Mouse (Mus musculus): ENCODE data around the gene Gm49486.
"Not testable (repeated sequence)": the region's sequence is repeated elsewhere in the genome, so short reads cannot be mapped to it uniquely, and the experiment has no call there.

Gene Gm49486

DNA sequence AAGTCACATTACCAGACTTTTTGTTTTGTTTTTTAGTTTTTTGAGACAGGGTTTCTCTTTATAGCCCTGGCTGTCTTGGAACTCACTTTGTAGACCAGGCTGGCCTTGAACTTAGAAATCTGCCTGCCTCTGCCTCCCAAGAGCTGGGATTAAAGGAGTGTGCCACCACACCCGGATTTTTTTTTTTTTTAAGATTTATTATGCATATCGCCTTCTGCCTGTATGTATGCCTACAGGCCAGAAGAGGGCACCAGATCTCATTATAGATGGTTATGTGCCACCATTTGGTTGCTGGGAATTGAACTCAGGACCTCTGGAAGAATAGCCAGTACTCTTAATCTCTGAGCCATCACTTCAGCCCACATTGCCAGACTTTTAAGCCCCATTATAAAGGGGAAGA lies 3.4 kb upstream of the Gm49486 start:
- DNase-seq (ENCODE audit: low spot score), result not testable (repeated sequence)

DNA sequence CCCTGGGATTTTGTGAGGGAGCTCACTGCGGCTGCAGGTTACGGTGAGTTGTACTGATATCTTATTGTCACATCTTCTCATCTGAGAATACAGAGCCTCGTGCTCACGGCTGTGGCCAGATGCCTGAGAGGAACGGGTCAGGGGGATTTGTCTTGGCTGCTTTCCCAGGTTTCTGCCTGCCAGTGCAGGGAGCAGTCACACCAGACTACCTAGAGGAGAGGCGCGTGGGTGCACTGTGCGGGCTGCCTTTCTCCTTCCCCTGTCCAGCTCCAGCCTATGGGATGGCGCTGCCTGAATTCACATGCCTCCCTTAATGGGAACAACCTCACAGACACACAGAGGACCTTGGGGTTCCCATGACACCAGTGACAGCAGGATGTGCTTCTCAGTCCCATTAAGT lies 6.1 kb downstream of the Gm49486 start:
- no peak for DNase-seq (ENCODE audit: low spot score)

DNA sequence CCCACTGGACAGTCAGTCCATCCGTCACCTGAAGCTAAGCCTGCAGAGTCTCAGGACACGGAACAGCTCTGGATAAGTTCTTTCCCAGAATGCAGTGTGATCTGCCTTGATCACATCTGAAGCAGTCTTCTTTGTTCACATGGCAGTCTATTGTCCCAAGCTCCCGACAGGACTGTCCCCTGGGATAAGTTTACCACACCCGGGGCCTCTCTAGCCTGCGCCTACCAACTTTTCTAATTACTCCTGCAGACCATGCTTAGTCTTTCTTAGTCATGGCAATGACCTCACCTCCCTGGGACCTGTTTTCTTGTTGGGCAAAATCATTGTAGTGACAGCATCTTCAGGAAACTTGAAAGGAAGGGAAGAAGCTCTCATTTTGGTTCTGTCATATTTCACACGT lies 8.8 kb downstream of the Gm49486 start:
- no peak for DNase-seq (ENCODE audit: low spot score)

DNA sequence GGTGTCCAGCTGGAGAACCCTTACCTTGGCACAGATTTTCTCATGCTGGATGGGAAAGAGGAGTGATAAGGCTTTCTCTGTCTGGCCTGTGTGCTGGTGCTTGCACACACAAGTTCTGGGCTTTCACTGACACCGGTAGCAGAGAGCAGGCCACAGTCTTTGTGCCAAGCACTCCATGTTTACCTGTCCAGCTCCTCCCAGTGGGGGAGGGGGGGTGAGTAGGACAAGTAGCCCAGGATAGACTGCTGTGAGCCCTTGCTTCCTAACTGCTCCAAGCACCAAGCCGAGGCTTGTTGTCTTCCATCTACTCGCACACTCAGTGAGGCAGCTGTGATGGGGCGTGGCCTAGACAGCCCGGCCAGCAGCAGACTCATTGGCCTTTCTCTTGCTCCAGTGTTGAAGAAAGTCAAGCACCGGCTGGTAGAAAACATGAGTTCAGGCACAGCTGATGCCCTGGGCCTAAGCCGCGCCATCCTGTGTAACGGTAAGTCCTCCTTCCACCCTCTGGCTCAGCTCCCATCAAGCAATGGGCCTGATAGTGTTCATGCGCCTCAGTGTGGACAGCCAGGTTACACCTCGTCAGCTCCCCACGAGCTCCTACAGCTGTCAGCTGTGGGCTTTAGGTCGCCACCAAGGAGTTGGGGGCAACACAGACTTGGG lies 13.5 kb downstream of the Gm49486 start:
- DNase-seq (ENCODE audit: low spot score), result no peak

DNA sequence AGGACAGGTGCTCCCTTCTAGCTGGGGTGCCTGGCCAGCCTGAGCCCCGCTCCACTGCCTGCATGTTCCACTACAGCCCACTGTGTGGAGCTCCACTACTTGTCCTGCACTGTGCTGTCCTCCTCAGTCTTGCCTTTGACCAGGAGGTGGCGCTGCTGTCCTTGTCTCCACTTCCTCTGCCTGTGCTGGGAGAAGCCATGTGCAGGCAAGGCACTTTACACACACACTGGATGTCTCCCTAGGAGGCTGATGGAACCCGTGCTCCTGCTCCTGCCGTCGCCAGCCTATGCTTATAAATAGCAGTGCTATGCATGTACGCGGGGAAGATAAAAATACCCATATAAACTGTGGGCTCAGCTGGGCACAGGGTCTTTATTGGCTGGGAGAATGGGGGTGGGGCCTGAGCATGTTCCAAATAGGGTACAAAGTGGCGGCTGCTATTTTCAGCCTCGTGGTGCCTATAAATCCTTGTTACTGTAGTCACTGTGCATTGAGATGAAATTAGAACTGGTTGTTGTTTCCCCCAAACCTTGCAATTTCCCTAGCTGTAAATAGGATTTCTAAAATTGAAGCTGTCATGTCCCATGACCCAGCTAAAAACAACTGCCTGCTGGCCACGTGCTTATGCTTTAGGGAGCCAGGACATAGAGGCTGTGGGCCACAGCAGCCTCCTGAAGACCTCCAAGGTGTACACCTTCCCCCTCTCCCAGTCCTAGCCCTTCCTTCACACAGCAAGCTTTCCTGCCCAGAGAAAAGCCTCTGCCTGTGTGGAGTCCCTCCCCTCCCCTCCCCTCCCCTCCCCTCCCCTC lies 14.2 kb downstream of the Gm49486 start:
- peak; percentile 87 for DNase-seq (ENCODE audit: low spot score)

DNA sequence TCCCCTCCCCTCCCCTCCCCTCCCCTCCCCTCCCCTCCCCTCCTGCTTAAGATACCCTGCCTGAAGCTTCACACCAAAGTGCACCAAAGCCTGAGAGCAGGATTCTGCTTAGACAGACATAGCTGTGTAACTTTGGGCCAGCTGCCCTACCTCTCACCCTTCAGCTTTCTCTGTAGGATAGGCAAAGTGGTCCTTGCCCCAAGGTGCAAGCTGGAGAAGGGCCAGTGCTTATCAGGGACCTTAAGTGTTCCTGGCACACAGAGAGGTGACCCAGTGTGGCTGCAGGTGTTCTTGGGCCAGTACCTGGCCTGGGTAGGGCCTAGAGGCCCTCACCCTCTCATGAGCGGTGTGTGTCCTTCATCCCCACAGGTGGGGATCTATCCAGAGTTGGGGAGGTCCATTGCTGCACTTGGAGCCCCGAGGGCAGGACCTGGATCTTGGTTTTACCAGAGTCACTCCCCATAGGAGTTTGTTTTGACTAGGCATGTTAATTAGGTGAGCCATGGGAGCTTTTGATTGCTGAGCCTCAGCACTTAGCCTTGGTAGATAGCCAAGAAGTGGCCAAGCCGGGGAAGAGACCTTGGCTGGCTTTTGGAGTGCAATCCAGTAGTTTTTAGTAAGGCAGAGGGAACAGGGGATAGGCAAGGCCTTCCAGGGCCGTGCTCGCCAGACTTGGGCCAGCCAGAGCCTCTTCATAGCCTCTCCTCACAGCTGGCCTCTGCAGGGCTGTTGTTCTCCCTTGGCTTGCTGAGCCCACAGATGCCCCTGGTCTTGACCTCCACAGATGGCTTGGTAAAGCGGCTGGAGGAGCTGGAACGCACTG lies 15.1 kb downstream of the Gm49486 start:
- no peak for DNase-seq (ENCODE audit: low spot score)

DNA sequence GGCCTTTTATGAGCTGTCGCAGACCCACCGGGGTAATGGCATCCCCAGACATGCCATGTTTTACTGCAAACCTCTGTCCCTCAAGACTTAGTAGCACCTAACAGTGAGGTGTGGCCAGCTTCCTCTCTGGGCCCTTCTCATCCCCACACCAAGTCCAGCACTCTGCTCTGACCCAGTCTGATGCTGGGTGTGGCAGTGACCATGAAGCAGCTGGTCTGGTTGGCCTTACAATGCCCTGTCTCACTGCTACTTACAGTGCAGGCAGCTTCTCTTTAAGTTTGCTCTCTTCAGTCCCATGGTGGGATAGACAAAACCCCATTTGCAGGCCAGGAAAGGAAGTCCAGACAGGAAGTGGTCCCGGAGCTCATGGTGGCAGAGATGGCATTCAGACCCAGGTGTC lies 16.1 kb downstream of the Gm49486 start:
- no peak for DNase-seq (ENCODE audit: low spot score)

DNA sequence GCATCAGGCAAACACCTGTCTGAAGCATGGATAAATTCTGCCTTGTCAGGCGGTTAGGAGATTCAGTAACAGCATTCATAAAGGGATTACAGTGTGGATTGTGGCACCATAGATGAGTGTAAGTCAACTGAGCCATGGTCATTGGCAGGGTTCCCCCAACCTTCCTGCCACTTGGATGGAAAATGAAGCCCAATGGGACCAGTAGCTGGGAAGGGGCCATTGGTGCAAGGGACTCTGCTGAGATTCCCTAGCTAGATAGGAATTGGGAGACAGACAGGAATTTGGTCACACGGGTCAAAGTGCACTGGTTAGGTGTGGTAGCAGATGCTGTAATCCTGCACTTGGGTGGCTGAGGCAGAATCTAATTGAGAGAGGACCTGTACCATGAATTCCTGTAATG lies 21.0 kb downstream of the Gm49486 start:
- DNase-seq (ENCODE audit: low spot score), result no peak

DNA sequence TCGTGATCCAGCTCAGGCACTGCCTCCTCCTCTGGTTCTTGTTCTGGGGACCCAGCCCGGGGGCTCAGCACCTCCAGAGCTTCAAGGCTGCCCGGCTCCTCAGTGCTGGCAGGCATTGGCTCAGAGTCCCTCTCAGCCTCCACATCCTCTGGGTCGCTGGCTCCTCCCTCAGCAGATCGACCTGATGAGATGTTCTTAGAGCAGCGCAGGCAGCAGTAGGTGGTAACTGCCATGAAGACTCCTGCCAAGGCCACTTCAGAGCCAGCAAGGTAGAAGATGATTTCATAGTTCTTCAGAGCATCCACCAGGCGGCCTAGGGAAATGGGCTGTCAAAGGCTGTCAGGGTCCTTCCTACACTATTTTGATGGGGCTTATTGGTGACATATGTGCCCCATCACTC lies 22.0 kb downstream of the Gm49486 start:
- DNase-seq (ENCODE audit: low spot score), result no peak

DNA sequence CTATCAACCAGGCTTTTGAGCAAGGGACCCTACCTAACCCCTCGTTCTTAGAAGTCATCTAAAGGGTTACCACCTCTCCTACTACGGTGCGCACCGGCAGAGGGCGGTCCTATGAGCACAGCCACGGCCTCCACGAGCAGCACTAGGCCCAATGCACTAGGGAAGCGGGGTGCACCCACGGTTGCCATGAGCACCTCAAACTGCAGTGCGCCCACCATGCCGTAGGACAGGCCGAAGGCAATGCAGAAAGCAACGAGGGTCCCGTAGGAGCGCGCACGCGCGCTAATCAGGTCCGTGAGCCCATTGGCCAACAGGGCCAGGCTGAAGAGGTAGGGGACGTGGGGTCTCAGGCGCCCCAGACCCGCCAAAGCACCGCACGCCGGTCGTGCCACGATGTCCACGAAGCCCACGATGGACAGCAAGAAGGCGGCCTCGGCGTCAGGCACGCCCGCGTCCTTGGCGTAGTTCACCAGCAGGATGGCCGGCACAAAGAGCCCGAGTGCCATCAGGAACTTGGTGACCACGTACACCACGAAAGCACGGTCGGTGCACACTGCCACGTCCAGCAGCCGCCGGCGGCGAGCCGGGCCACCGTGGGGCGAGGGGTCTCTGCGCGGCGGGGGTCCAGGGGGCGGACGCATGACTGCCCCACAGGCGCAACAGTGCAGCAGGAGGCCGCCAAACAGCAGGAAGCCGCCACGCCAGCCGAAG lies 22.7 kb downstream of the Gm49486 start:
- no peak for DNase-seq (ENCODE audit: low spot score)

DNA sequence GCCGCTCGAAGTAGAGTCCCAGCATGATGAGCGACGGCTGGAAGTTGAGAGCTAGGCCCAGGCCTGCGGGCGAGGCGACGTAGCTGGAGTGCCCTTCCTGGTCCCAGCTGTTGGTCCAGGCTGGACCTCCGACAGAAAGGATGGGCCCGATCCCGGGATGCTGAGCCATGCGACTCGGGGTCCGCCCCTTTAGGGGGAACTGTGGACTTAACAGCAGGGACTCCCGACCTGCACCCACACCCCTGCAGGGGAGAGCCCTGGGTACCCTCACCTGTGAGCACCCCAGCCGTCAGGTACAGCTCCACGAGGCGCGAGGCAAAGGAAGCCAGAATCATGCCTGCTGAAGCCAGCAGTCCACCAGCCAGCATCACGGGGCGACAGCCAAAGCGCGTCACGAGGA lies 23.4 kb downstream of the Gm49486 start:
- DNase-seq (ENCODE audit: low spot score), result no peak

DNA sequence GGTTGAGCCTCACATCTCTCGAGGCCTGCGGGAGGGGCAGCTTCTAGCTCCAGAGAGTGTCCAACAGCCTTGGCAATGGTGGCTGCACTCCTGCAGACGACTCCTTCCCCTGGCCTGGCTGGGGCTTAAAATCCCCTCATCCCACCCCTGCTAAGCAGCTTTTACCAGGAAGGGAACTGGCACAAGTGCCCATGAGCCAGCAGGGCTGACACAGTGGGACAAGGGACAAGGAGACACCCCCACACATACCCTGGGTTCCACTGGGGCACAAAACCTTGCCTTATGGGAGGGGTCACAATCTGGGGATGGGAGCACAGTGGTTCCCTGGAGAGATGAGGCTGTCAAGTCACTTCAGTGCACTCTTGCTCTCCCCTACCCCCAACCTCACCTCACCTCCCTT lies 25.5 kb downstream of the Gm49486 start, which contains the start of gene Slc16a8:
TSS of gene Slc16a8 (minus strand) at position 101 of the 400 bp plus-strand sequence.
- no peak for DNase-seq (ENCODE audit: low spot score)

DNA sequence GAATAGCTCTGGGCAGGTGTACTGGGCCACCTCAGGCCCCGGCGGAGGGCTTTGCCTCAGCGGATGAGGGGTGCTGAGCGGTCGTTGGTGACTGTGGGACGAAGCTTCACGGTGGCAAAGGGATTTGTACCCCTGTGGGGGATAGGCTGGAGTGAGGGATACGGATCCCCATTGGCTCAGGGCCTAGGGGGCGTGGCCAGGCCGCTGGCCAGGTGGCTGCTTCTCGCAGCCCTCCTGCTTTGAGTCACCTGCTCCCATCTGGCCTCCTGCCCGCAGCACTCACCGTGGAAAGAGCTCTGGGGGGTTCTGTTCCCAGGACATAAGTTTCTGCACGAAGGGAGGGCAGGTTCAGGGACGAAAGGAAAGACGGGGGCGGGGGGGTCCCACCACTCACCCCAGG lies 29.3 kb downstream of the Gm49486 start:
- no peak for DNase-seq (ENCODE audit: low spot score)

DNA sequence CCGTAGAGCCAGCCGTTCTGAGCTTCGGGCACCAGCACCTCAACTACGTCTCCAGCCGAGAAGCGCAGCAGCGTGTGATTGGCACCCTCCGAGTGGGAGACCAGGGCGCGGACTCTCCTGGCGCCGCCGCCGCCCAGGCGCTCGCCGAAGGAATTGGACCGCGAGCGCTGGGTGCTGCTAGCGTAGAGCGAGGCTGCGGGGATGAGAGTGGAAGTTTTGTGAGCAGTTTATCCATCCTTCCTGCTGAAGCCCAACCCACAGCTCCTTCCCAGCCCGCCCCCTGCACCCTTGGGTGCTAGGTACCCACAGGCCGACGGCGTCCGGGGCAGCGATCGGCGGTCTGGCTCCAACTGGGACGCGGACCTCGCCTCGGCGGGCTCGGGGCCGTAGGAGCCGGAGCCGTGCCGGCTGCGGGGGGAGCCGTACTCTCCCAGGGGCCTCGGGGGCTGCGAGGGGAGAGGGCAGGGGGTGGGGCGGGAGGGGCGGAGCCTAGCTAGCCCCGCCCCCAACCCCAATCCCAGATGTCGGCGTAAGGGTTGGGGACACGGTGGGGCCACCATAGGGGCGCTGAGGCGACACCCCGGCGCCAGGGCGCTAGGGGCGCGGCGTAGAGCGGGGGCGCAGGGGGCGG lies 32.0 kb downstream of the Gm49486 start:
- DNase-seq (ENCODE audit: low spot score), result no peak

DNA sequence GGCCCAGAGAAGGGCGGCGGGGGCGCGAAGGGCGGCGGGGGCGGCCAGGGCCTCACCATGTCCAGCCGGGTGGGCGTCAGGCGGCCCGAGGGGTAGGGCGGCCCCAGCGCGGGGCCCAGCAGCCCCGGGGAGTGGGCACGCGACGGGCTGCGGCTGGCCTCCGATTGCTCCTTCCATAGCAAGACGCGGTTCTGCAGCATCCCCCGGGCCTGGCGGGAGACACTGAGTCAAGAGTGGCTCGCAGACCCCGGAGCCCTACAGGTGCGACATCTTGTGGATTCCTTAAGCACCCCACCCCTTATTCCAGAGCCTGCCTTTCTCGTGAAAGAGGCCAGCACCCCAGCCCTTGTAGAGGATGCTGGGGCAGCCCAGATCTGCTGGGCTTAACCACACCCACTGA lies 32.6 kb downstream of the Gm49486 start:
- no peak for DNase-seq (ENCODE audit: low spot score)

DNA sequence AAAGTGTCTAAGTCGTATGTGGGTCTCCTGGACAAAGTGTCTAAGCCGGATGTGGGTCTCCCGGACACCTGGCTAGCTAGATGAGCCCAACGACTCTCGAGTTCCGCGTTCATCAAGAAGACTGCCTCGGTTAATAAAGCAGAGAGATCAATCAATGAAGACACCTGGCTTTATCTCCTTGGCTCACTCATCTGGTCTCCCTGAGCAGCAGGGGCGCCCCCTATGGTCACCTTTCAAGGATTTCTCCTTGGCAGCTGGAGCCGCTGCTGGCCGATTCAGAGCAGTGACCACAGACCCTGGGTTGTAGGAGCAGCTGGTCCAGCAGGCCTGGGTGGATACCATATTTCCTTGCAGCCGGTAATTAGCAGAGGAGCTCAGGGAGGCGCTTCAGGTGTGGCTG lies 33.2 kb downstream of the Gm49486 start:
- DNase-seq (ENCODE audit: low spot score), result no peak

DNA sequence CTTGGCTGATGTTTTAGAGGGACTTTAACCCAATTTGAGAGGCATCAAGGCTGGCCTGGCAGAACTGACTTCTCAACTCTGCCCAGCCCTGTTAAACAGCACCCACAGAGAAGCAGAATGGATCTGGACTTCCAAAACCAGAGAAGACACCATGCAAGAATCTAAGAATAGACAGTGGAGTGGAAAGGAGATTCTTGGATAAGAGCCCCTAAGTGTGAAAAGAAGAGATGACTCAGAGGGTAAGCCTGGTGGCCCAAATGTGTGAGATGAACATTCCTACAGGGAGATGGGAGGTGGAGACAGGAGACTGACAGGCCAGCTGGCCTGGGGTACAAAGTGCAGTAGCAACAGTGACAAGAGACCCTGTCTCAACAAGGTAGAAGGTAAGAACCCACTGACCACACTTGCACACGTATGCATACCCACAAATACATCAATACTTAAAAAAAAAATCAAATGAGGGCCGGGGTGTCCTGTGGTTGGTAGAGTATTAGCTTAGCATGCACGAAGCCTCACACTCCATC lies 33.7 kb downstream of the Gm49486 start:
- DNase-seq (ENCODE audit: low spot score), result no peak

DNA sequence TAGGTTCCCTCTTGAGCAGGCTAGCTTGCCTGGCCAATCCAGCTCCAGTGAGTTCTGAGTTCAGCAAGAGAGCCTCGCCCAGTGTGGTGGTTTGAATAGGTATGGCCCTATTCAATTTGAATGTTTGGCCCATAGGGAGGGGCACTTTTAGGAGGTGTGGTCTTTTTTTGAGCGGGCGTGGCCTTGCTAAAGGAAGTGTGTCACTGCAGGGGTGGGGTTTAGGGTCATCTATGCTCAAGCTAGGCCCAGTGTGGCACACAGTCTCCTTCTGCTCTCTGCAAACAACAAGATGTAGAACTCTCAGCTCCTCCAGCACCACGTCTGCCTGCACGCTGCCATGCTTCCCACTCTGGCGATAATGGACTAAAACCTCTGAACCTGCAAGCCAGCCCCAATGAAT lies 34.5 kb downstream of the Gm49486 start:
- DNase-seq (ENCODE audit: low spot score), result no peak

DNA sequence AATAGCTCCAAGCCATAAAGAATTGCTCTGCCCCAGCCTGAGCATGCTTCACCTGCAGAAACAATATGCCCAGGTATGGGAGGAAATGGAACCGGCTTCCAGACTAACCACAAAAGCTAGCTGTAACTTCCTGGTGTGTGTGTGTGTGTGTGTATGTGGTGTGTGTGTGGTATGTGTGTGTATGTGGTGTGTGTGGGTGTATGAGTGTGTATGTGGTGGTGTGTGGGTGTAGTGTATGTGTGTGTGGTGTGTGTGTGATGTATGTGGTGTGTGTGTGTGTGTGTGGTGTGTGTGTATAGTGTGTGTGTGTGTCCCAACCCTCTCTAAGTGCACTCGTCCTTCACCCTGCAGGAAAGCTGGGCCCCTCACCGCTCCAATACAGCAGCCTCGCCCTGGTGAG lies 36.2 kb downstream of the Gm49486 start:
- DNase-seq (ENCODE audit: low spot score), result no peak

DNA sequence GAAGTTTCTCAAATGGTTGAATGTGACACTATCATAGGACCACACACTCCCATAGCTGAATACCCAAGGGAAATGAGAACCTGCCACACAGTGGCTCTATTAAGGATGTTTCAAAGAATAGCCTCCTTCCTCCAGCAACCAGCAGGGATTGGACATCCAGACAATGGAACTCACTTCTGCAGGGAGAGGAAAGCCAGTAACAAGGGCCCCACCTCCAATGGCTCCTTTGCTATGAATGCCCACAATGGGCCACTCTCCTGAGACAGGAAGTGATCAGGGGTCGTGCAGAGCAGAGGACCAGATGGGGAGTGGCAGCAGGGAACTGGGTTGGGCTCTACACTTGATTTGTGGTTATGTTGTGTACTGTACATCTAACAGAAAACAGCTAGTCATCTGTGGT lies 39.3 kb downstream of the Gm49486 start:
- DNase-seq (ENCODE audit: low spot score), result no peak

DNA sequence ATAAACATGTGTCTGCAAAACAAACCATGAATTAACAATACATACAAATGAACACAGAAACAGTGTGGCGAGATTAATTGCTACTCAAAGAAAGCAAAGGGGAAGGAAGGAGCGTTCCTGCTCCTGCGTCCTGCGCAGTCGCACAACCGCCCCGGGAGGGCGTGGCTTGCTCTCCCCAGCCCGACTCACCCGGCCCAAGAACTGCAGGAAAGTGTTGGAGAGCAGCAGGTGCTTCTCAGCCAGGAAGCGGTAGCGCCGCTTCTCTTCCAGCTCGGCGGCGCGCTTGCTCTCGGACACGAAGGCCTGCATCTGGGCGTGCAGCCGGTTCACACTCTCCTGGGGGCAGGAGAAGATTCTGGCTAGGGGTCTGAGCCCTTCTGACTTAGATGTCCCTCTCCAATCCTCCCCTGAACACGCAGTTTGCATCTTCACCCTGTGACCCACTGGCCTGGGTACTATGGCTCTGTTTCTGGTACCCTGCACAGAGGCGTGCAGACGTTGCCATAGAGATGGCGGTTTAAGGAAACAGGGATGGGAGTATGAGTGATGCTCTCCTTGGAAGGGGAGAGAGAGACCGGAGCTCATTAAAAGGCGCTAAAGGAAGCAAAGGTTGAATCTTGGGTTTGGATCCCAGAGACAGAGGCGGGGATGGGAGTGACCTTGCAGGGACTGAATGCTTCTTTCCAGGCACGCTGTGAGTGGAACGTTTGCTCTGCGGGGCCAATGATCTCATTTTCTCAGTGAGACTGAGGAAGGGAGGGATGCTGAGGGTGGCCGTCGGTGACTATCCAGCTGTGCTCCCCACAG lies 41.3 kb downstream of the Gm49486 start:
- DNase-seq (ENCODE audit: low spot score), result no peak

All from urinary bladder, postnatal 10 days (tissue).